Mouse (Mus musculus) 416B (cell line): Measurements from ENCODE around the gene Lmna.

Experiments used
- DNase-seq: peaks from one replicate; pipeline ENCODE4 v3.0.0; 2011; ENCODE audit warnings: low read depth

The Lmna gene

GRCm38 (mm10) chr3:88521156-88521555 lies 11.4 kb upstream of the Lmna start:
- no peak for DNase-seq

GRCm38 (mm10) chr3:88520078-88520477 lies 10.3 kb upstream of the Lmna start:
- DNase-seq, result no peak

- DNase-seq, result no peak
Measured at GRCm38 (mm10) chr3:88518411-88518810, 8.7 kb upstream of the Lmna start.

- DNase-seq, result no peak
Measured at GRCm38 (mm10) chr3:88516407-88516806, 6.7 kb upstream of the Lmna start.

GRCm38 (mm10) chr3:88515095-88515386 lies 5.3 kb upstream of the Lmna start:
- no peak for DNase-seq

- no peak for DNase-seq
Measured at GRCm38 (mm10) chr3:88514231-88515094, 4.7 kb upstream of the Lmna start.

- DNase-seq, result no peak
Measured at GRCm38 (mm10) chr3:88513546-88514115, 3.9 kb upstream of the Lmna start.

- peak; percentile 47 for DNase-seq
Measured at GRCm38 (mm10) chr3:88512896-88513545, 3.3 kb upstream of the Lmna start.

GRCm38 (mm10) chr3:88512141-88512895 lies 2.6 kb upstream of the Lmna start:
- DNase-seq, result no peak

GRCm38 (mm10) chr3:88511559-88511958 lies 1.8 kb upstream of the Lmna start:
- DNase-seq, result no peak

GRCm38 (mm10) chr3:88510421-88511289 lies 899 bp upstream of the Lmna start:
- no peak for DNase-seq

GRCm38 (mm10) chr3:88509250-88509649 lies 506 bp downstream of the Lmna start:
- no peak for DNase-seq

- DNase-seq, result no peak
Measured at GRCm38 (mm10) chr3:88505765-88506164, 4.0 kb downstream of the Lmna start.

- no peak for DNase-seq
Measured at GRCm38 (mm10) chr3:88505081-88505480, 4.7 kb downstream of the Lmna start.

GRCm38 (mm10) chr3:88503881-88504746 lies 5.6 kb downstream of the Lmna start:
- DNase-seq, result peak; percentile 45

GRCm38 (mm10) chr3:88503505-88503863 lies 6.3 kb downstream of the Lmna start:
- peak; percentile 87 for DNase-seq

GRCm38 (mm10) chr3:88502641-88503504 lies 6.9 kb downstream of the Lmna start:
- peak; percentile 89 for DNase-seq

GRCm38 (mm10) chr3:88502031-88502571 lies 7.7 kb downstream of the Lmna start:
- no peak for DNase-seq

GRCm38 (mm10) chr3:88501366-88502030 lies 8.3 kb downstream of the Lmna start:
- DNase-seq, result no peak
